Mouse (Mus musculus) thymus, adult 2 months (tissue): ENCODE measurements around the gene Ccser1. TPM values are rescaled to one million over a fixed set of nuclear protein-coding genes. Genes with fewer than 3 reads are reported as not detected.

Source experiments
- DNase-seq: peaks from one replicate; pipeline ENCODE4 v3.0.0; 2021
- H3K27ac ChIP-seq: fragments of 200-500 bp; 2 replicates; pipeline ENCODE4 v1.5.1; 2012; ENCODE audit warnings: low read length, control low read depth; ENCODE audit not compliant: control insufficient read depth, insufficient read depth
- H3K27me3 ChIP-seq: fragments of 200-500 bp; 2 replicates; pipeline ENCODE4 v1.6.1; 2012; ENCODE audit warnings: mild to moderate bottlenecking, low read length, moderate library complexity, mixed read lengths; ENCODE audit not compliant: control insufficient read depth, insufficient read depth
- H3K36me3 ChIP-seq: fragments of 200-500 bp; 2 replicates; pipeline ENCODE4 v1.6.1; 2012; ENCODE audit warnings: mild to moderate bottlenecking, low read length, moderate library complexity; ENCODE audit not compliant: control insufficient read depth, insufficient read depth
- H3K4me1 ChIP-seq: fragments of 200-500 bp; replicated peaks from 2 replicates; pipeline ENCODE4 v1.6.1; 2012; ENCODE audit warnings: low read length; ENCODE audit not compliant: control insufficient read depth, insufficient read depth
- H3K4me3 ChIP-seq: fragments of 200-500 bp; 2 replicates; pipeline ENCODE4 v1.5.1; 2012; ENCODE audit warnings: mild to moderate bottlenecking, low read length, control low read depth, moderate library complexity; ENCODE audit not compliant: control insufficient read depth, insufficient read depth
- CTCF ChIP-seq: fragments of 200-500 bp; IDR thresholded peaks from 2 replicates; pipeline ENCODE4 v1.5.1; 2012; ENCODE audit warnings: mild to moderate bottlenecking, control low read depth, low read length, moderate library complexity, borderline replicate concordance; ENCODE audit not compliant: control insufficient read depth, poor library complexity, insufficient read depth; ENCODE audit errors: extremely low read depth
- POLR2A ChIP-seq: fragments of 200-500 bp; IDR thresholded peaks from 2 replicates; pipeline ENCODE4 v1.6.1; 2012; ENCODE audit warnings: mild to moderate bottlenecking, low read length, control low read depth, moderate library complexity; ENCODE audit not compliant: control insufficient read depth, poor library complexity, insufficient read depth; ENCODE audit errors: extremely low read depth
- WGBS: fragments of 180-500 bp; shearing (Covaris S2); methylation state at CpG from one replicate; pipeline ENCODE4 v1.1.7; 2018; 5-methylcytosine and 5-hydroxymethylcytosine counted together
- polyA plus RNA-seq: library from polyadenylated mRNA; depleted of rRNA; stranded (reverse); fragments of >200 nt; gene quantifications from 2 replicates; pipeline ENCODE4 v1.2.3, GENCODE M21; 2012

Ccser1 gene
- polyA plus RNA-seq, 1 experiment = 1.6 TPM

GRCm38 (mm10) chr6:61295535-61295934, 115.4 kb downstream of the Ccser1 start:
- Histone ChIP-seq H3K36me3 (no peaks in the 10 kb centered on the region), H3K4me3 (no peak overlapping the region), H3K27me3 (no peaks in the 10 kb centered on the region), H3K27ac (no peak overlapping the region), H3K4me1 (peaks cover 2% of the 10 kb centered on the region; the same call in 1 of the 2 replicates)
- WGBS = 45% methylated on average over 4 of the region's 4 CpGs
- DNase-seq = no peak
- TF ChIP-seq CTCF (no peak), POLR2A (no peak)

DNA sequence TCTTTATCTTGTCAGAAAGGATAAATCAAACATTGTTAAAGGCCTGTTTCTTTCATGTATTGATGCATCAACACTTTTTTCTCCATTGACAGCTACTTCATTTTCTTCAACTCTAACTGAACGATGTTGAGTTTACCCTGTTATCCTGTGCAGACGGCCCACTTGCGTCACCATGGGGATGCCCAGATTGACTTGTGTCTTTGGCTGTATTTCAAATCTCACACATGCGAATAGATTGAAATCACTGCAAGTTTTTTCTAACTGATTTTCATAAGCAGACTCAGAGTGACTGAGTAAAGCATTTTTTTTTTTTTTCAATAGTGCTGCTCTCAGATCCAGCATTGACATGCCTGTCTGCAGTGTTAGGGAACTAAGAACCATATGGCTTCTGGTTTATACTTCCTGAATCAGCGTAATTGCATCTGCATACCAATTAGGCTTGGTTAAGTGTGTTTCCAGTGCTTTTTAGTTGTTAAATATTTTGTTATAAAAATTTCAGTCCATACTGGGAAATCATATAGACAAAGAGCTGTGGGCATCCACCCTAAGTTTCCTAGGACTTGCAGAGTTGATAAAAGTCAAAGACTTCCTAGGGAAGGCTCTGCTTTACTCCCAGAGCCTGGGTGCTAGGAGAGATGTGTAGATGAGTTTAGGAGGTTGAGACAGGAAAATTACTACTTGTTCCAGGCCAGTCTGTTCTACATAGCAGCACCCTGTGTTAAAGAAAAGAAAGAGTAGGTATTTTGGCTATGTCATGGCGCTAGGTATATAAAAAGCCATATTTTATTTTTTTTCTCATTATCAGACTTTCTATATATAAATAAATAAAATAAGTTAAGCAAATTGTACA, 116.3 kb downstream of the Ccser1 start:
- TF ChIP-seq CTCF = no peak
- TF ChIP-seq POLR2A = no peak
- Histone ChIP-seq H3K27me3 (no peaks in the 10 kb centered on the region), H3K36me3 (no peaks in the 10 kb centered on the region), H3K27ac (no peak overlapping the region), H3K4me3 (no peak overlapping the region), H3K4me1 (peaks cover 2% of the 10 kb centered on the region; the same call in 1 of the 2 replicates)
- no peak for DNase-seq
- WGBS = 77% methylated on average over 6 of the region's 6 CpGs

DNA sequence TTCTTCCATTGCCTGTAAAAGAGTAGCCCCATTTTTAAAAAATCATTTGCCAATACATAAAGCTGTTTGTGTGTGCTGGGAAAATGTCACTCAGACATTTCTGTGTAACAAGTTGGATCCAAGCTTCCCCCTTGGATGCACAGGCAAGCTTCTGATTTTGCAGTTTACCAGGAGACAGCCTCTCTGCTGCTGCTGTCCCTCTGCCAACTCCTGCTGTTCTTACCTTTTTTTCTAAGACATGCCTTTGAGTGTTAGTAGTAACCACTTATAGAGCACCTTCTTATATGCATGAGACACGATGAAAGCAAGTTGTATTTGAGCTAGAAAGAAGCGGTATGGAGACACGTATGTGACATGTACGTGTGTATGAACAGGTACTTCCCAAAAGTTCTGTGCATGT, 120.3 kb downstream of the Ccser1 start:
- H3K4me3 ChIP-seq = no peak overlapping the region
- no peaks in the 10 kb centered on the region for H3K27me3 ChIP-seq
- no peak for TF ChIP-seq CTCF
- no peak for TF ChIP-seq POLR2A
- 88% methylated on average over 4 of the region's 4 CpGs for WGBS
- no peak overlapping the region for H3K27ac ChIP-seq
- no peaks in the 10 kb centered on the region for H3K4me1 ChIP-seq
- DNase-seq = no peak
- H3K36me3 ChIP-seq = no peaks in the 10 kb centered on the region

GRCm38 (mm10) chr6:61300975-61301374, 120.9 kb downstream of the Ccser1 start:
- Histone ChIP-seq H3K36me3 (no peaks in the 10 kb centered on the region), H3K4me1 (no peaks in the 10 kb centered on the region), H3K27me3 (no peaks in the 10 kb centered on the region), H3K27ac (no peak overlapping the region), H3K4me3 (no peak overlapping the region)
- TF ChIP-seq CTCF = no peak
- TF ChIP-seq POLR2A = no peak
- DNase-seq = no peak
- WGBS = 66% methylated on average over 7 of the region's 7 CpGs

GRCm38 (mm10) chr6:61301631-61302030, 121.5 kb downstream of the Ccser1 start:
- TF ChIP-seq CTCF (no peak), POLR2A (no peak)
- WGBS = 29% methylated on average over 2 of the region's 2 CpGs
- no peak for DNase-seq
- H3K27me3 ChIP-seq = no peaks in the 10 kb centered on the region
- H3K27ac ChIP-seq = no peak overlapping the region
- H3K4me1 ChIP-seq = no peaks in the 10 kb centered on the region
- no peaks in the 10 kb centered on the region for H3K36me3 ChIP-seq
- no peak overlapping the region for H3K4me3 ChIP-seq

DNA sequence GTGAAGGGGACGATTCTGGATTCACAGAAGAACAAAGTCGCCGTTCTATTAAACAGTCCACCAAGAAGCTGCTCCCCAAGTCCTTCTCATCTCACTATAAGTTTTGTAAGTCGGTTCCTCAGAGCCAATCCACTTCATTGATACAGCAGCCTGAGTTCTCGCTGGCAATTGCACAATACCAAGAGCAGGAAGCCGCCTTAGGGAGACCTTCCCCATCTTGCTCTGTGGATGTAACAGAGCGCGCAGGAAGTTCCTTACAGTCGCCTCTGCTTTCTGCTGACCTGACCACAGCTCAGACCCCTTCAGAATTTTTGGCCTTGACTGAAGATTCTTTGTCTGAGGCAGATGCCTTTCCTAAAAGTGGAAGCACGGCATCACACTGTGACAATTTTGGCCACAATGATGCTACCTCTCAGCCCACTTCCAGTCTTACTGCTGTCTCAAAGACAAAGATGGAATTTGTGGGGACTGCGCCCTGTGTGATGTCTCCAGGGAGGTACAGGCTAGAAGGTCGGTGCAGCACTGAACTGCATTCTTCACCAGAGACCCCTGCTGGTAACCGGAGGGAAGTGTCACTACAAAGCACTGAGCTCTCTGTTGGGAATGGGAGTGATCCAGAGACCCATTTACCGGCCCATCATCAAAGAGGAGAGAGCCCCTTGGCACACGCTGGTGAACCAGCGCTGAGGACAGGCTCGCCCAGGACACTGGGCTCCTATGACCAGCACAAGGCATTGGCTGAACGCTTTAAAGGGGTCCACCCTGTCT, 131.4 kb downstream of the Ccser1 start:
- H3K4me3 ChIP-seq = no peak overlapping the region
- H3K36me3 ChIP-seq = no peaks in the 10 kb centered on the region
- H3K4me1 ChIP-seq = no peaks in the 10 kb centered on the region
- no peak for DNase-seq
- TF ChIP-seq POLR2A (no peak), CTCF (no peak)
- H3K27me3 ChIP-seq = no peaks in the 10 kb centered on the region
- 95% methylated on average over 18 of the region's 18 CpGs for WGBS
- no peak overlapping the region for H3K27ac ChIP-seq
